Mouse (Mus musculus): ENCODE measurements around the gene Eif2b4.

- TF ChIP-seq CEBPB (IDR thresholded peaks at IDR 0.05; ENCODE audit: insufficient read depth, poor library complexity, severe bottlenecking) = no peak
- TF ChIP-seq MYOG (IDR thresholded peaks at IDR 0.05; ENCODE audit: control insufficient read depth in 1 of 3, insufficient read depth in 1 of 3, insufficient read length in 2 of 3, low read depth in 2 of 3) = no peak
- TF ChIP-seq TCF12 (IDR thresholded peaks at IDR 0.05; ENCODE audit: insufficient read depth, poor library complexity, severe bottlenecking) = no peak
These were observed 9.6 kb downstream of the Eif2b4 start for GRCm38 (mm10) chr5:31183678-31184077.

Data from myocyte (in vitro differentiated cells).